Mouse (Mus musculus): Measurements from ENCODE around the gene Tmem214.

- TF ChIP-seq TAL1 (IDR thresholded peaks at IDR 0.05; ENCODE audit: low read length) (no peak), GATA1 (IDR thresholded peaks at IDR 0.05; ENCODE audit: low read length) (no peak)
Observed at GRCm38 (mm10) chr5:30864322-30864721, 3.5 kb upstream of the Tmem214 start.

Measured in erythroblast, embryonic 14.5 days (primary cell).